Comparison of ENCODE assay signal across 25 mouse cellular contexts in the genomic region with DNA sequence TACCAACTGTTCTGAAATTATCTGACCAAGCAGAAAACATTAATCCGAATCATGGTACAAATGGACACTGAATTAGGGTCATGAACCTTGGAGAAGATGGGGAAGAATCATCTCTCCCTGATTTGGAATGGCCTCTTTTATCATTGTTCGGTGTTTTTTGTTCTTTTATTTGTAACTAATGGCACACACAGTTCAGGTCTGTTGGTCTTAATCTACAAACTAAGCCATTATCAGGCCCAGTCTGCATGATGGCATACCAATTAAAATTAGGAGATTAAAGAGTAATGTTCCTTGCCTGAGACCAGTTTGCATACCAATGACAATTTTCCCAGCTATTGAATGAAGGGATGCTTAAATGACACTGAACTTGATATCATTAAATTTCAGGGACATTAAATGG.
"Had no signal": no experiment of that assay in that cellular context is flagged by ENCODE, and none has a peak within 500 bp of the region (broad histone marks: within the 10 kb centered on the region; RNA-seq: fewer than 3 reads in every experiment).

No protein-coding gene starts in this region.

- DNase-seq: gastrocnemius, adult 2 months; gastrocnemius, postnatal 10 days; gastrocnemius, postnatal 25 days; heart, adult 18-20 months; heart, postnatal 10 days; heart, postnatal 4 days; kidney, adult 18-20 months; kidney, adult 8-10 months; kidney, postnatal 10 days; kidney, postnatal 25 days; kidney, postnatal 4 days; liver had no signal

- H3K9ac ChIP-seq: heart, embryonic 12.5 days; hindbrain, embryonic 13.5 days; hindbrain, embryonic 15.5 days; intestine, embryonic 15.5 days; limb, embryonic 12.5 days had no signal

- H3K4me1 ChIP-seq: heart, embryonic 10.5 days; heart, embryonic 12.5 days; hindbrain, embryonic 10.5 days; hindbrain, embryonic 13.5 days; hindbrain, embryonic 15.5 days; intestine, embryonic 15.5 days; limb, embryonic 10.5 days; limb, embryonic 12.5 days had no signal

- H3K27me3 ChIP-seq: heart, embryonic 12.5 days; hindbrain, embryonic 13.5 days; hindbrain, embryonic 15.5 days; intestine, embryonic 15.5 days; limb, embryonic 12.5 days had no signal

- H3K4me3 ChIP-seq: gastrocnemius, adult 2 months; heart, embryonic 10.5 days; heart, embryonic 12.5 days; hindbrain, embryonic 10.5 days; hindbrain, embryonic 13.5 days; hindbrain, embryonic 15.5 days; intestine, embryonic 15.5 days; layer of hippocampus, adult 2 months; left cerebral cortex, adult 2 months; limb, embryonic 10.5 days; limb, embryonic 12.5 days had no signal

- ATAC-seq: inflammation-experienced regulatory T-cells, adult 6 months; intestine, embryonic 15.5 days; intestine, postnatal 0 days had no signal

- H3K27ac ChIP-seq: gastrocnemius, adult 2 months; heart, embryonic 10.5 days; hindbrain, embryonic 10.5 days; hindbrain, embryonic 13.5 days; hindbrain, embryonic 15.5 days; intestine, embryonic 15.5 days; layer of hippocampus, adult 2 months; left cerebral cortex, adult 2 months; limb, embryonic 10.5 days; limb, embryonic 12.5 days had no signal

- H3K36me3 ChIP-seq: heart, embryonic 10.5 days; heart, embryonic 12.5 days; hindbrain, embryonic 10.5 days; hindbrain, embryonic 13.5 days; hindbrain, embryonic 15.5 days; intestine, embryonic 15.5 days; limb, embryonic 10.5 days; limb, embryonic 12.5 days had no signal

- H3K9me3 ChIP-seq: heart, embryonic 10.5 days; hindbrain, embryonic 10.5 days; hindbrain, embryonic 13.5 days; hindbrain, embryonic 15.5 days; intestine, embryonic 15.5 days; limb, embryonic 10.5 days; limb, embryonic 12.5 days had no signal

- H3K4me2 ChIP-seq: heart, embryonic 12.5 days; hindbrain, embryonic 13.5 days; hindbrain, embryonic 15.5 days; intestine, embryonic 15.5 days; limb, embryonic 12.5 days; liver, embryonic 11.5 days had no signal
